Mouse (Mus musculus): ENCODE results near the gene Odam. TPM values are rescaled to one million over a fixed set of nuclear protein-coding genes. Genes with fewer than 3 reads are reported as not detected.

Odam gene
- polyA plus RNA-seq, 1 experiment from 2014 or later, result not detected

GRCm38 (mm10) chr5:87940752-87941151, 55.9 kb downstream of the Odam start:
- no peak for ATAC-seq
- WGBS (ENCODE audit: insufficient replicate concordance), result 43% methylated on average over 3 of the region's 3 CpGs

GRCm38 (mm10) chr5:87942515-87942914, 57.7 kb downstream of the Odam start:
- H3K9me3 ChIP-seq (ENCODE audit: low read length), result no peaks in the 10 kb centered on the region
- H3K9ac ChIP-seq (replicated peaks), result no peak overlapping the region
- no peak overlapping the region for H3K4me3 ChIP-seq (ENCODE audit: low read depth, low read length)
- H3K36me3 ChIP-seq (replicated peaks; ENCODE audit: insufficient read depth, low read length), result no peaks in the 10 kb centered on the region
- no peak overlapping the region for H3K27ac ChIP-seq (ENCODE audit: low read depth)
- ATAC-seq (no peak), DNase-seq (no peak)
- TF ChIP-seq EP300 (IDR thresholded peaks at IDR 0.05; ENCODE audit: low read depth) (no peak), CTCF (IDR thresholded peaks at IDR 0.05; ENCODE audit: low read depth) (no peak)
- no peaks in the 10 kb centered on the region for H3K4me1 ChIP-seq (ENCODE audit: insufficient read depth)
- no peaks in the 10 kb centered on the region for H3K27me3 ChIP-seq (ENCODE audit: insufficient read depth, low read length)
- H3K4me2 ChIP-seq (ENCODE audit: low read depth, low read length), result no peak overlapping the region

More at GRCm38 (mm10) chr5:87940752-87941151, 55.9 kb downstream of the Odam start:
- Histone ChIP-seq H3K4me3 (ENCODE audit: low read depth, low read length) (no peak overlapping the region), H3K9me3 (ENCODE audit: low read length) (no peaks in the 10 kb centered on the region), H3K27me3 (ENCODE audit: insufficient read depth, low read length) (no peaks in the 10 kb centered on the region), H3K36me3 (replicated peaks; ENCODE audit: insufficient read depth, low read length) (no peaks in the 10 kb centered on the region), H3K27ac (ENCODE audit: low read depth) (no peak overlapping the region), H3K4me1 (ENCODE audit: insufficient read depth) (no peaks in the 10 kb centered on the region), H3K4me2 (ENCODE audit: low read depth, low read length) (no peak overlapping the region), H3K9ac (replicated peaks) (no peak overlapping the region)
- no peak for TF ChIP-seq EP300 (IDR thresholded peaks at IDR 0.05; ENCODE audit: low read depth)
- no peak for TF ChIP-seq CTCF (IDR thresholded peaks at IDR 0.05; ENCODE audit: low read depth)
- no peak for DNase-seq

Other genes starting within 250 kb of the Odam start
- not detected in 2 replicates for gene Csn1s1, start 218.8 kb upstream of the Odam start, polyA plus RNA-seq (2015; fragmentation: Nextera tagmentation; extraction: Ambion mirVana)
- not detected in 2 replicates for gene Csn2, start 185.4 kb upstream of the Odam start, polyA plus RNA-seq (2015; fragmentation: Nextera tagmentation; extraction: Ambion mirVana)
- not detected in 2 replicates for gene Csn1s2a, start 110.5 kb upstream of the Odam start, polyA plus RNA-seq (2015; fragmentation: Nextera tagmentation; extraction: Ambion mirVana)
- gene Csn1s2b, start 76.9 kb upstream of the Odam start, polyA plus RNA-seq (2015; fragmentation: Nextera tagmentation; extraction: Ambion mirVana), result not detected in 2 replicates
- gene Prr27, start 59.3 kb upstream of the Odam start, polyA plus RNA-seq (2015; fragmentation: Nextera tagmentation; extraction: Ambion mirVana), result not detected in 2 replicates
- gene Csn3, start 40.5 kb downstream of the Odam start, polyA plus RNA-seq (2015; fragmentation: Nextera tagmentation; extraction: Ambion mirVana), result not detected in 2 replicates
- not detected in 2 replicates for gene 2310003L06Rik, start 84.4 kb downstream of the Odam start, polyA plus RNA-seq (2015; fragmentation: Nextera tagmentation; extraction: Ambion mirVana)
- gene Gm28434, start 84.5 kb downstream of the Odam start, polyA plus RNA-seq (2015; fragmentation: Nextera tagmentation; extraction: Ambion mirVana), result not detected in 2 replicates
- not detected in 2 replicates for gene Cabs1, start 94.4 kb downstream of the Odam start, polyA plus RNA-seq (2015; fragmentation: Nextera tagmentation; extraction: Ambion mirVana)
- not detected in 2 replicates for gene Smr3a, start 117.5 kb downstream of the Odam start, polyA plus RNA-seq (2015; fragmentation: Nextera tagmentation; extraction: Ambion mirVana)
- gene Smr2, start 201.5 kb downstream of the Odam start, polyA plus RNA-seq (2015; fragmentation: Nextera tagmentation; extraction: Ambion mirVana), result not detected in 2 replicates
- gene Gm11116, start 226.5 kb downstream of the Odam start, polyA plus RNA-seq (2015; fragmentation: Nextera tagmentation; extraction: Ambion mirVana), result not detected in 2 replicates